Mouse (Mus musculus) central nervous system, embryonic 18 days (tissue): ENCODE measurements around the gene Alms1. TPM values are rescaled to one million over a fixed set of nuclear protein-coding genes. Genes with fewer than 3 reads are reported as not detected.

Experiments used
- polyA plus RNA-seq: library from polyadenylated mRNA; depleted of rRNA; stranded (reverse); fragments of >200 nt; gene quantifications from 2 replicates; pipeline ENCODE4 v1.2.3, GENCODE M21; 2012; rRNA removed

Alms1 gene
- polyA plus RNA-seq: 5.1 and 5.3 TPM in 2 replicates

GRCm38 (mm10) chr6:85587396-85588143 lies at the start of gene Alms1:
TSS of gene Alms1 (plus strand) at chr6:85587531.

DNA sequence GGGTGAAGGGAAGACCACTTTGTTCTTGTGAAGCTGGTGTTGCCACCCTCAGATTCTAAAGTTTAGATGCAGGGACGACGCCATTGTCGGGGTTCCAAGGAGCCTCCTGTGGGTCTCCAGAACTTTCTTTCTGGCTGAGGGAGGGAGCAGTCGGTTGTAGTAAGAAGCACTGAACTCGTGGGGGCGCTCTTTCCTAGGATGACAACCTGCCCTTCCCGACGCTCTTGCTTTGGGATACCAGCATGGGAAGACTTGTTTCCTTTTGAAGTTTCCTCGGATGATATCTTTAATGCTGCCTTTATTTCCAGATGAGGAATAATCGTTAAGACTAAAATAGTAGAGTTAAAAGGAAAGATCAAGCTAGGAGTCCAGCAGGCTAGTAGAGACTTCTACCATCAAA lies 125.8 kb downstream of the Alms1 start, which contains the start of gene Nat8f7:
Gene Nat8f7 (minus strand): TSS at position 101 of the 400 bp plus-strand sequence.

Other genes starting within 250 kb of the Alms1 start
- 20.9 and 23.5 TPM in 2 replicates for gene Rab11fip5, start 212.9 kb upstream of the Alms1 start, polyA plus RNA-seq
- gene Noto, start 163.6 kb upstream of the Alms1 start, polyA plus RNA-seq: not detected in 2 replicates
- gene Smyd5, start 155.5 kb upstream of the Alms1 start, polyA plus RNA-seq: 89.9 and 92.3 TPM in 2 replicates
- gene Cct7, start 136.0 kb upstream of the Alms1 start, polyA plus RNA-seq: 316 and 327 TPM in 2 replicates
- gene Pradc1, start 135.6 kb upstream of the Alms1 start, polyA plus RNA-seq: 21.4 and 24.3 TPM in 2 replicates
- 28.0 and 31.3 TPM in 2 replicates for gene Fbxo41, start 84.5 kb upstream of the Alms1 start, polyA plus RNA-seq
- 1.3 and 1.5 TPM in 2 replicates for gene Egr4, start 73.9 kb upstream of the Alms1 start, polyA plus RNA-seq
- not detected in 2 replicates for gene Nat8f7, start 125.7 kb downstream of the Alms1 start, polyA plus RNA-seq
- 0.05 and 0.07 TPM in 2 replicates for gene Nat8f3, start 178.2 kb downstream of the Alms1 start, polyA plus RNA-seq
- gene Nat8f6, start 233.4 kb downstream of the Alms1 start, polyA plus RNA-seq: 0.04 and 0.06 TPM in 2 replicates
- gene Nat8f5, start 233.4 kb downstream of the Alms1 start, polyA plus RNA-seq: 0.16 and 0.24 TPM in 2 replicates
- gene Nat8, start 244.6 kb downstream of the Alms1 start, polyA plus RNA-seq: 0.13 and 0.18 TPM in 2 replicates